In genomic region chr12:59961139-59961538, GRCm38 (mm10) we compare ENCODE assay signal across 17 mouse cellular contexts.
"Had no signal": no experiment of that assay in that cellular context is flagged by ENCODE, and none has a peak within 500 bp of the region (broad histone marks: within the 10 kb centered on the region; RNA-seq: fewer than 3 reads in every experiment).

No protein-coding gene starts in this region.

- ATAC-seq: midbrain, embryonic 16.5 days had no signal

- H3K36me3 ChIP-seq: midbrain, embryonic 10.5 days; midbrain, embryonic 12.5 days; neural tube, embryonic 13.5 days; neural tube, embryonic 15.5 days had no signal

- H3K9ac ChIP-seq: lung, embryonic 14.5 days; midbrain, embryonic 12.5 days; neural tube, embryonic 13.5 days; neural tube, embryonic 15.5 days had no signal

- DNase-seq: lung, adult 18-20 months; lung, embryonic 14.5 days; lung, postnatal 10 days; lung, postnatal 4 days; midbrain, embryonic 14.5 days; right cerebral cortex, postnatal 25 days; right cerebral cortex, postnatal 4 days; spleen, adult 18-20 months; thymus, adult 18-20 months; thymus, postnatal 14 days; thymus, postnatal 36 days had no signal

- H3K4me1 ChIP-seq: midbrain, embryonic 10.5 days; midbrain, embryonic 12.5 days; neural tube, embryonic 13.5 days; neural tube, embryonic 15.5 days had no signal

- H3K4me3 ChIP-seq: midbrain, embryonic 10.5 days; midbrain, embryonic 12.5 days; myocyte; neural tube, embryonic 13.5 days; neural tube, embryonic 15.5 days had no signal

- H3K27me3 ChIP-seq: midbrain, embryonic 12.5 days; neural tube, embryonic 13.5 days; neural tube, embryonic 15.5 days had no signal

- H3K4me2 ChIP-seq: lung, embryonic 14.5 days; midbrain, embryonic 12.5 days; neural tube, embryonic 13.5 days; neural tube, embryonic 15.5 days had no signal

- H3K27ac ChIP-seq: midbrain, embryonic 10.5 days; midbrain, embryonic 12.5 days; neural tube, embryonic 13.5 days; neural tube, embryonic 15.5 days had no signal

- H3K9me3 ChIP-seq: midbrain, embryonic 10.5 days; midbrain, embryonic 12.5 days; neural tube, embryonic 13.5 days; neural tube, embryonic 15.5 days had no signal
